In the genomic region with DNA sequence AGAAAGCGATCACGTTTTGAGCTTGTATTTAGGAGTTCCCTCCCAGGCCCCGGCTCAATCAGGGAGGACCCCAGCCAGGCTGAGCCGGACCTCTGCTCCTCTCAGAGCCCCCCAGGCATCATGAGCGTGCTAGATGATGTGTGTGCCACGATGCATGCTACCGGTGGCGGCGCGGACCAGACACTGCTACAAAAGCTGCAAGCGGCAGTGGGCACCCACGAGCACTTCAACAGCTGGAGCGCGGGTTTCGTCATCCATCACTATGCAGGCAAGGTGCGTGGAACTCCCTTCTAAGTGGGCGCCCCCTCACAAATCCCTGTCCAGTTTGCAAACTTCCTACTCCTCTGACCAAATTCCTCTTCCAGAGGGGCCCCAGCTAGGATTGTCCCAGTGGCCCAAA, we compare ENCODE assay signal across 22 mouse cellular contexts. TPM values are rescaled to one million over a fixed set of nuclear protein-coding genes. Genes with fewer than 3 reads are reported as not detected.
DNase-seq lines count a peak whose midpoint lies in the region; ATAC-seq and TF ChIP-seq lines count a peak whose summit lies in the region.
"Had no signal": no experiment of that assay in that cellular context is flagged by ENCODE, and none has a peak within 500 bp of the region (broad histone marks: within the 10 kb centered on the region; RNA-seq: fewer than 3 reads in every experiment).

No protein-coding gene starts in this region.

- no peak for TF ChIP-seq EP300 in ES-Bruce4 (IDR thresholded peaks at IDR 0.05; ENCODE audit: insufficient read depth, low read depth, low read length)

- no peaks in the 10 kb centered on the region for H3K36me3 ChIP-seq in testis, adult 2 months (ENCODE audit: control insufficient read depth, insufficient read depth, low read length)
- H3K36me3 ChIP-seq in ES-Bruce4 (ENCODE audit: control insufficient read depth, insufficient read depth, low read length, poor library complexity, severe bottlenecking), result no peaks in the 10 kb centered on the region
- no peaks in the 10 kb centered on the region for H3K36me3 ChIP-seq in ES-E14 (ENCODE audit: control insufficient read depth, insufficient read depth, low read length, poor library complexity, severe bottlenecking)
- H3K36me3 ChIP-seq in limb, embryonic 10.5 days, result no peaks in the 10 kb centered on the region
- no peaks in the 10 kb centered on the region for H3K36me3 ChIP-seq in kidney, embryonic 14.5 days (ENCODE audit: control insufficient read depth, insufficient read depth, low read length)
- H3K36me3 ChIP-seq: embryonic facial prominence, embryonic 10.5 days; embryonic facial prominence, embryonic 12.5 days; forebrain, embryonic 15.5 days had no signal

- WGBS in limb, embryonic 10.5 days, result 73% methylated on average over 17 of the region's 17 CpGs
- 63% methylated on average over 17 of the region's 17 CpGs for WGBS in kidney, embryonic 14.5 days

- intact Hi-C loops in gastrocnemius, postnatal 14 days (cut with DNase I; ENCODE audit: low total_unique reads), result no loop called here

- in situ Hi-C loops in ES-E14 (cut with MboI; ENCODE audit: low sequenced_read_pairs in 2 of 2, unreplicated experiment in 2 of 2), result no loop called here

- TF ChIP-seq POLR2A in testis, adult 2 months (IDR thresholded peaks at IDR 0.05; ENCODE audit: control insufficient read depth, low read depth, low read length), result no peak
- TF ChIP-seq POLR2A in ES-Bruce4 (IDR thresholded peaks at IDR 0.05; ENCODE audit: insufficient read depth, low read length), result no peak

- TF ChIP-seq CTCF in testis, adult 2 months (IDR thresholded peaks at IDR 0.05; ENCODE audit: control insufficient read depth, insufficient read depth, insufficient replicate concordance, low read depth, low read length), result no peak
- TF ChIP-seq CTCF in ES-Bruce4 (IDR thresholded peaks at IDR 0.05; ENCODE audit: low read depth, low read length), result no peak

- no peak overlapping the region for H3K27ac ChIP-seq in testis, adult 2 months (ENCODE audit: control insufficient read depth, insufficient read depth, low read depth, low read length)
- H3K27ac ChIP-seq in ES-Bruce4 (ENCODE audit: insufficient read depth, low read length) (no peak overlapping the region), ES-E14 (ENCODE audit: insufficient read depth, low read depth, low read length, poor library complexity, severe bottlenecking) (no peak overlapping the region)
- H3K27ac ChIP-seq in limb, embryonic 10.5 days, result no peak overlapping the region
- no peak overlapping the region for H3K27ac ChIP-seq in kidney, embryonic 14.5 days (ENCODE audit: low read depth, low read length)
- H3K27ac ChIP-seq: embryonic facial prominence, embryonic 10.5 days; embryonic facial prominence, embryonic 12.5 days; forebrain, embryonic 13.5 days; forebrain, embryonic 15.5 days had no signal

- H3K4me3 ChIP-seq in testis, adult 2 months (ENCODE audit: control insufficient read depth, low read depth, low read length), result peak overlapping the region; percentile 48
- H3K4me3 ChIP-seq in ES-Bruce4 (ENCODE audit: low read depth, low read length) (peak overlapping the region; percentile 37), ES-E14 (ENCODE audit: insufficient read depth in 1 of 2, low read depth in 1 of 2, low read length in 2 of 2, poor library complexity in 1 of 2, severe bottlenecking in 1 of 2) (peak overlapping the region; percentile 38 to 64)
- H3K4me3 ChIP-seq in limb, embryonic 10.5 days, result no peak overlapping the region
- no peak overlapping the region for H3K4me3 ChIP-seq in kidney, embryonic 14.5 days (ENCODE audit: low read length)
- H3K4me3 ChIP-seq: embryonic facial prominence, embryonic 10.5 days; embryonic facial prominence, embryonic 12.5 days; forebrain, embryonic 13.5 days; forebrain, embryonic 15.5 days had no signal

- DNase-seq in testis, postnatal 10 days (ENCODE audit: low spot score), result no peak
- DNase-seq in ES-E14 (ENCODE audit: low read depth, low spot score), result no peak
- DNase-seq in ZHBTc4 (ENCODE audit: low read depth, low spot score), result peak; percentile 56
- no peak for DNase-seq in gastrocnemius, postnatal 14 days
- no peak for DNase-seq in limb, embryonic 10.5 days (ENCODE audit: low spot score)
- DNase-seq: adrenal gland, adult 2 months; adrenal gland, postnatal 14 days; adrenal gland, postnatal 36 days; cerebellum, adult 11-12 months; cerebellum, adult 2 months; cerebellum, adult 9-10 months; cerebellum, postnatal 10 days; cerebellum, postnatal 25 days; forebrain, postnatal 0 days had no signal

- H3K4me2 ChIP-seq in kidney, embryonic 14.5 days (replicated peaks; ENCODE audit: low read depth, low read length), result no peak overlapping the region
- H3K4me2 ChIP-seq: embryonic facial prominence, embryonic 12.5 days; forebrain, embryonic 13.5 days; forebrain, embryonic 15.5 days had no signal

- H3K9ac ChIP-seq in ES-Bruce4 (ENCODE audit: low read depth, poor library complexity, severe bottlenecking) (peak overlapping the region; percentile 31), ES-E14 (ENCODE audit: insufficient read depth, low read depth, low read length, poor library complexity, severe bottlenecking) (peak overlapping the region; percentile 48)
- no peak overlapping the region for H3K9ac ChIP-seq in kidney, embryonic 14.5 days (ENCODE audit: low read depth, low read length)
- H3K9ac ChIP-seq: embryonic facial prominence, embryonic 12.5 days; forebrain, embryonic 13.5 days; forebrain, embryonic 15.5 days; forebrain, postnatal 0 days had no signal

- H3K9me3 ChIP-seq in ES-Bruce4 (replicated peaks; ENCODE audit: control insufficient read depth, insufficient read depth, low read length, poor library complexity, severe bottlenecking) (no peaks in the 10 kb centered on the region), ES-E14 (ENCODE audit: control insufficient read depth, insufficient read depth, low read depth, low read length) (no peaks in the 10 kb centered on the region)
- no peaks in the 10 kb centered on the region for H3K9me3 ChIP-seq in limb, embryonic 10.5 days (replicated peaks)
- no peaks in the 10 kb centered on the region for H3K9me3 ChIP-seq in kidney, embryonic 14.5 days (ENCODE audit: control insufficient read depth, low read length)
- H3K9me3 ChIP-seq: embryonic facial prominence, embryonic 10.5 days; embryonic facial prominence, embryonic 12.5 days; forebrain, embryonic 13.5 days; forebrain, embryonic 15.5 days had no signal

- no peak for ATAC-seq in kidney, embryonic 14.5 days (ENCODE audit: low FRiP score, low TSS enrichment)
- ATAC-seq: forebrain, embryonic 13.5 days; forebrain, embryonic 15.5 days; forebrain, postnatal 0 days had no signal

- H3K27me3 ChIP-seq in testis, adult 2 months (ENCODE audit: control insufficient read depth, insufficient read depth, low read length), result no peaks in the 10 kb centered on the region
- no peaks in the 10 kb centered on the region for H3K27me3 ChIP-seq in ES-Bruce4 (ENCODE audit: control insufficient read depth, insufficient read depth, low read length, poor library complexity, severe bottlenecking)
- no peaks in the 10 kb centered on the region for H3K27me3 ChIP-seq in limb, embryonic 10.5 days (ENCODE audit: low read depth, poor library complexity, severe bottlenecking)
- no peaks in the 10 kb centered on the region for H3K27me3 ChIP-seq in kidney, embryonic 14.5 days (ENCODE audit: control insufficient read depth, insufficient read depth, low read length)
- H3K27me3 ChIP-seq: embryonic facial prominence, embryonic 12.5 days; forebrain, embryonic 13.5 days; forebrain, embryonic 15.5 days had no signal

- no peaks in the 10 kb centered on the region; the same call in 1 of the 2 replicates for H3K4me1 ChIP-seq in testis, adult 2 months (ENCODE audit: control insufficient read depth, insufficient read depth, low read length)
- H3K4me1 ChIP-seq in ES-Bruce4 (ENCODE audit: control insufficient read depth, insufficient read depth, low read length) (peaks cover 3% of the 10 kb centered on the region), ES-E14 (ENCODE audit: control insufficient read depth in 2 of 2, insufficient read depth in 2 of 2, low read length in 2 of 2, poor library complexity in 1 of 2) (peaks cover 0 to 11% of the 10 kb centered on the region in 2 experiments; a peak in 3 of 4 replicates)
- no peaks in the 10 kb centered on the region for H3K4me1 ChIP-seq in limb, embryonic 10.5 days
- H3K4me1 ChIP-seq in kidney, embryonic 14.5 days (ENCODE audit: control insufficient read depth, insufficient read depth, low read length), result no peaks in the 10 kb centered on the region
- H3K4me1 ChIP-seq: embryonic facial prominence, embryonic 10.5 days; embryonic facial prominence, embryonic 12.5 days; forebrain, embryonic 13.5 days; forebrain, embryonic 15.5 days had no signal

TF ChIP-seq in ES-E14, 5 proteins besides CTCF, POLR2A, EP300 and RAD21 (continues in another document):
- no peak for TF ChIP-seq MAFK (IDR thresholded peaks at IDR 0.05; ENCODE audit: insufficient read depth, low read depth, low read length)
- TF ChIP-seq ZNF384 (IDR thresholded peaks at IDR 0.05; ENCODE audit: low read depth, low read length), result no peak
- TF ChIP-seq HCFC1 (IDR thresholded peaks at IDR 0.05; ENCODE audit: borderline replicate concordance, insufficient read depth, low read length), result no peak
- no peak for TF ChIP-seq CHD2 (IDR thresholded peaks at IDR 0.05; ENCODE audit: low read depth, low read length)

RNA-seq across cellular contexts. Expression of a gene that starts 30.5 kb away (rescaled TPM):
- polyA plus RNA-seq in testis, adult 2 months (2012; rRNA removed), result 0.27 and 0.46 TPM in 2 replicates
- 0.18 TPM in 1 of 2 replicates, not detected in the other for polyA plus RNA-seq in ES-Bruce4 (2011; ENCODE audit: insufficient read depth, insufficient read length, low read depth, missing spikeins)
- total RNA-seq in ES-E14 (2012; rRNA removed), result 11.9 and 13.8 TPM in 2 replicates
- 1 to 10 TPM in 1 of 2 experiments, under 1 TPM in 1; 0.93 to 1.4 TPM for total RNA-seq in gastrocnemius, postnatal 14 days (2021)
- 1.2 and 2.0 TPM in 2 replicates for polyA plus RNA-seq in limb, embryonic 10.5 days (2016; fragmentation: Nextera tagmentation; extraction: Ambion mirVana)
- 0.96 and 2.3 TPM in 2 replicates for polyA plus RNA-seq in kidney, embryonic 14.5 days (2014; fragmentation: Nextera tagmentation; extraction: Ambion mirVana)
- polyA plus RNA-seq: C2C12 had no signal

RNA-seq across cellular contexts. Expression of a gene that starts 42.9 kb away (rescaled TPM):
- polyA plus RNA-seq in testis, adult 2 months (2012; rRNA removed), result 33.0 and 33.9 TPM in 2 replicates
- 31.9 and 39.5 TPM in 2 replicates for polyA plus RNA-seq in ES-Bruce4 (2011; ENCODE audit: insufficient read depth, insufficient read length, low read depth, missing spikeins)
- 13.6 and 19.8 TPM in 2 replicates for total RNA-seq in ES-E14 (2012; rRNA removed)
- total RNA-seq in gastrocnemius, postnatal 14 days (2021), result 10 to 100 TPM in 1 of 2 experiments, 1 to 10 TPM in 1; 9.9 to 13.1 TPM
- polyA plus RNA-seq in limb, embryonic 10.5 days (2016; fragmentation: Nextera tagmentation; extraction: Ambion mirVana), result 39.4 and 42.2 TPM in 2 replicates
- polyA plus RNA-seq in kidney, embryonic 14.5 days (2014; fragmentation: Nextera tagmentation; extraction: Ambion mirVana), result 73.1 and 82.9 TPM in 2 replicates

RNA-seq across cellular contexts. Expression of a gene that starts 51.8 kb away (rescaled TPM):
- polyA plus RNA-seq in testis, adult 2 months (2012; rRNA removed), result 0.25 and 0.33 TPM in 2 replicates
- not detected in 2 replicates for polyA plus RNA-seq in ES-Bruce4 (2011; ENCODE audit: insufficient read depth, insufficient read length, low read depth, missing spikeins)
- 0.45 and 0.69 TPM in 2 replicates for total RNA-seq in ES-E14 (2012; rRNA removed)
- not detected for total RNA-seq in gastrocnemius, postnatal 14 days (2021)
- 0.56 and 0.66 TPM in 2 replicates for polyA plus RNA-seq in limb, embryonic 10.5 days (2016; fragmentation: Nextera tagmentation; extraction: Ambion mirVana)
- polyA plus RNA-seq in kidney, embryonic 14.5 days (2014; fragmentation: Nextera tagmentation; extraction: Ambion mirVana), result 0.66 and 0.81 TPM in 2 replicates
- total RNA-seq: forebrain, postnatal 0 days had no signal
- polyA plus RNA-seq: adrenal gland, adult 2 months; C2C12 had no signal

Comparison
In these comparisons a context has a peak if more than half of its experiments do, and no peak if none do; other contexts are left out.
1. H3K4me3 ChIP-seq: peak in testis, adult 2 months (single experiment), ES-Bruce4 (single experiment) and ES-E14 (2 of 2); none in limb, embryonic 10.5 days (single experiment) and kidney, embryonic 14.5 days (single experiment).